Mouse (Mus musculus) cortical plate, adult 2 months (tissue): ENCODE data around the gene Tmem18.

Experiments
- CTCF ChIP-seq: fragments of 200-500 bp; IDR thresholded peaks from 2 replicates; pipeline ENCODE4 v1.5.1; 2011; ENCODE audit warnings: mild to moderate bottlenecking, control low read depth, low read length; ENCODE audit not compliant: insufficient read depth; ENCODE audit errors: extremely low read depth
- POLR2A ChIP-seq: fragments of 200-500 bp; IDR thresholded peaks from 2 replicates; pipeline ENCODE4 v1.6.1; 2011; ENCODE audit warnings: mild to moderate bottlenecking, low read length, control low read depth; ENCODE audit not compliant: insufficient read depth; ENCODE audit errors: extremely low read depth

GRCm38 (mm10) chr12:30618425-30618824 lies 34.2 kb downstream of the Tmem18 start:
- TF ChIP-seq CTCF (no peak), POLR2A (no peak)
